Mouse (Mus musculus): ENCODE data around the gene Aurkaip1.
"Not testable (repeated sequence)": the region's sequence is repeated elsewhere in the genome, so short reads cannot be mapped to it uniquely, and the experiment has no call there.

The Aurkaip1 gene

DNA sequence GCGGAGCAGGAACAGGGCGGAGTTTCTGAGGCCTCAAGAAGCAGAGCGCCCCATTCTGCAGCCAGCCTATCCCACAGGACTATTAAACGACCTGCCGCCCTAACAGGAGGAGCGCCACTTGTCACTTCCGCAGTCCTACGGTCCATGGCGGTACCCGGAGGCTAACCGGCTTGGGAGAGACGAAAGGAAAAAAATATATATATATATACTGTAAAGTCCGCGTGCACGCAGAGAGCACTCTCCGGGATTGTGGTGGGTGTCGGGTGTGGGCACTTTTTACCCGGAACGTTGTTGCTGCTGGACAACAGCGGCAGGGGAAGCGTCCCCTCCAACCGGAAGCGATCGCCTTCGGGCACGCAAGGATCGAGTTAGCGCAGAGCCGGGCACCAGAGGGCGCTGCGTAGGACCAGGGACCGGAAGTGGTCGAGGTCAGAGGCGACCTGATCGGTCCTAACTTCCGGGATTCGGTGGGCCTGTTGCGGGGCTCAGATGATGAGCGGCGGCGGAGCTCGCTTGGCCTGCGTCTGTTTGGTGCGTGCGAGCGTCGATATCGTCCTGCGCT, at the start of gene Aurkaip1:
Aurkaip1 (plus strand) TSS at position 68 of the 562 bp plus-strand sequence.
- CTCF ChIA-PET: interaction anchor here (1.0 kb wide), 1 partner anchor 9 kb away, joined by 3 read pairs; no protein-coding TSS in a partner anchor

DNA sequence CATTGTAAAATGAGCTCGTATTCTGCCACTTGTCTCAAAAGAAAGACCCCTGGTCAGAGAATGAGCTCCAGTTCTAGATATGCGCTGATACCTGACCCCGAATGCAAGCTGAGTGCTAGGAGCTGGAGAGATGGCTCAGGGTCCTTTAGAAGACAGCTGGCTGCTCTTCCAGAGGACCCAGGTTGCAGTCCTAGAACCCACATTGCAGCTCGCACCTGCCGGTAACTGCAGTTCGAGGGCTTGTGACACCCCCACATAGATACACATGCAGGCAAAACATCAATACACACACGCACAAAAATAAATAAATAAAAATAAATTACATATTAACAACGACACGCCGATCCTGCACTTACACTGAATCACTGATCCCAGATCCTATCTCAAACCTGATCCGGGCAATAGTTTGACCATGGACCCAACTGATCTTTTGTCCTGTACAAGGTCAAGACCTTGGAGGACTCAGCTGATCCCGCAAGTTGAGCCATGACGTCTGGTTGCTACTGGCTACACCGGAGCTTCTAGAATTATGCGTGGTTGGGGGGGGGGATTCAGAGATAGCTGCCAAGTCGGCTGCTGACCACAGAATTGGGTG, 47.5 kb upstream of the Aurkaip1 start:
- CTCF ChIA-PET: interaction anchor here (0.6 to 0.7 kb wide), 2 partner anchors 9 to 113 kb away, joined by 3 to 4 read pairs; partner anchors contain the start of gene Vwa1

DNA sequence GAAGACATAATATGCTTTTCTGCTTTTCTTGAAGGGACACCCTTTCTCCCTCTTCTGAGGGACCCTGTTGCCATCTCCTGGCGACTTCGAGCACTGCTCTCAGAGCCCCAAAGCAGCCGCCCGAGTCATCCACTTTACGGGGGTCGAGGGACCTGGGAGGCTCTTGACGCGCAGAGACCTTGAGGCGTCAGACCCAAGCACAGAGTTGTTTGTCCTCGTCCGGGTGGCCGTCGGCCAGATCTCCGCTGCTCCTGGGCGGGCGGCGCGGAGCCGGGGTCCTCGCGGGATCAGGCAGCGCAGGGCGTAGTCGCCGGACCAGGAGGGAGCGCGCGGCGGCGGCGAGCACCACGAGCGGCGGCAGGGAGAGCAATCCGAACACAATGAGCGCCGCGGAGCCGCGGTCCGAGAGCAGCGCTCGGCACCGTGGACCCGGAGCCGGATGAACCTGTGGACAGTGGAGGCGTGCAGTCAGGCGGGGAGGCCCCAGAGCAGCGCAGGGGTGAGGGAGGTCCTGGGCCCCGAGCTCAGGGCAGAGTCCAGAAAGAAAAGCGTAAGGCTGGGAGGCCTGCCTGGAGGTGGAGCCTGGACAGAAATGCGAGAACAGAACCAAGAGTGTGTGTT, 46.9 kb upstream of the Aurkaip1 start:
- CTCF ChIA-PET: interaction anchor here (0.6 to 1.1 kb wide), 3 partner anchors 10 to 114 kb away, joined by 3 to 4 read pairs (median 3); partner anchors contain the start of gene Vwa1

DNA sequence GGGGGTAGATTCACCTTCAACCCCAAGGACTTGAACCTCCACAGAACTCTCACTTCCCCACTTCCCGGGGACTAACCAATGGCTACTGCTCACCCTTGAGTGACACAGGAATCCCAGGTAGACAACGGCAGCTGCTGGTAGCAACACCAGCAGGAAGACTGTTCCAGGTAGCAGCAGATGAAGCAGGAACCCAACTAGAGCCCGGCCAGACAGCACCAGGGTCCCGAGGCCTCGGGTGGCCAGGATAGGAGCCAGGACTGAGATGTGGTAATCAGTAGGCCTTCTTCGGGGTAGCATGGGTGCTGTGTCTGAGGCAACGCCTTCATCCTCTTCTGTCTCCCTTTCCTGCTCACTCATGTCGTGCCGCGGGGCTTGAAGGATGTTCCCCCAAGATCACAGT, 45.8 kb upstream of the Aurkaip1 start:
- CTCF ChIA-PET: interaction anchor here (0.6 to 1.1 kb wide), 2 partner anchors 62 to 140 kb away, joined by 3 to 9 read pairs; partner anchors contain the start of gene Gm10563

DNA sequence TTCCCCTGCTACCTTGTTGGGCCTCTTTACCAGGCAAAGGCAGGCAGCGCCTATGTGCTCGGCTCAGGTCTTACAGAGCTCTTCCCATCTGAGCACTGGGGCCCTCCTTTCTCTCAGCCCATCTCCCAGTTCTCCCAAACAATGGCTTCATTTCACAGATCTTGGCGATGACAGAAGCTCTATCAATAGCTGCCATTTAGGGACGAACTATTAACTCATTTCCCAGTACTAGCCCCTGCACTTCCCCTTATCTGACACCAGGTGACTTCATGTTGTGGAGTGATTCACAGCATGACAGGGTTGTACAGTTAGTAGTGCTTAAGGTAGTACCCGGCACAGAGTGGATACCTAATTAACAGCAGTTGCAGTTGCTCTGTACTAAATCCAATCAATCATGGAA, 45.3 kb upstream of the Aurkaip1 start, which contains the start of gene Tmem88b:
Tmem88b (minus strand) TSS at position 56 of the 400 bp plus-strand sequence.
- CTCF ChIA-PET: interaction anchor here (0.5 kb wide), 1 partner anchor 68 kb away, joined by 4 read pairs; no protein-coding TSS in a partner anchor

DNA sequence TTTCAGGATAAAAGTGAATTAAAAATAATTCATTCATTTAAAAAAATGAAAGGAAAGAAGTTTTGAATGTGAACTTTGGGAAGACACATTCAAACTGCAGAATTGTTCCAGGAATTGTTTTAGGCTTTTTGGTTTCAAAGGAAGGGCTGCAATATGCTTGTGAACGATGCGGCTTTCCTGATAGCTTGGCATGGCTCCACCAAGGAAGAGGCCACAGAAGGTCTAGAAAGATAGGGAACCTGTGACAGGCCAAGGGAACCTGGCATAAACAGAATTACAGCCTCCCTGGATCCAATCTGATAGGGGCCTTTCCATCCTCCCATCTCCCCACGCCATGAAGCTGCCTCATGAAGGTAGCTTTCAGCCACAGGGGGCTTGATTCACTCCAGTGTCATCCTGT, 42.8 kb upstream of the Aurkaip1 start:
- CTCF ChIA-PET: no interaction called here

DNA sequence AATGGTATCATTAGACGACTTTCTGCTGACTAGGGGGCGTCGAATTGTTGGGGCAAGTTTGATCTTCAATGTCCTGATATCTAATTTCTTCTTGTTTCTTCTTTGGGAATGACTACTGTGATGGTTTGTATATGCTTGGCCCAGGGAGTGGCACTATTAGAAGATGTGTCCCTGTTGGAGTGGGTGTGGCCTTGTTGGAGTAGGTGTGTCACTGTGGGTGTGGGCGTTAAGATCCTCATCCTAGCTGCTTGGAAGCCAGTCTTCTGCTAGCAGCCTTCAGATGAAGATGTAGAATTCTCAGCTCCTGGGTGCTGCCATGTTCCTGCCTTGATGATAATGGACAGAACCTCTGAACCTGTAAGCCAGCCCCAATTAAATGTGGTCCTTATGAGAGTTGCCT, 42.2 kb upstream of the Aurkaip1 start:
- CTCF ChIA-PET: not testable (repeated sequence)

DNA sequence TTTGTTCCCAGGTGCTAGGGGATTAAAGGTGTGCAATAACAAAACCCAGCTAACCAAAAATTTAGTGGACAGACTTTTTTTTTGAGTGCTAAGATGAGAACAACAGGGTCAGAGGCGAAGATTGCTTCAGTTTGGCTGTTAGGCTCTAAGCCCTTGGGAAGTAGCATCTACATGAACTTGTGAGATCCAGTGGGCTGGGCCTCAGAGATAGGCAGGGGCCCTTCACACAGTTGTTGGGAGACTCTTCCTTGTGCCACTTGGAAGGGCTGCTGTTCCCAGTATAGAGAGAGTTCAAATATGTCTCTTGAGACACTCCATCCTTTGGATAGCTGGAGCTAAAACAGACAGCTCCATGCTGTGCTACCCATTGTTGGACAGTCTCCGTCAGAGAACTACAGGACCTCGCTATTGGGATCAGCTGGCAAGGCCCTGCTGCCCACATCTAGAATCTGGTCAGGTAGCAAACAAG, 41.0 kb upstream of the Aurkaip1 start, which contains the start of gene Ankrd65:
Ankrd65 (plus strand) TSS at position 419 of the 469 bp plus-strand sequence.
- CTCF ChIA-PET: no interaction called here

DNA sequence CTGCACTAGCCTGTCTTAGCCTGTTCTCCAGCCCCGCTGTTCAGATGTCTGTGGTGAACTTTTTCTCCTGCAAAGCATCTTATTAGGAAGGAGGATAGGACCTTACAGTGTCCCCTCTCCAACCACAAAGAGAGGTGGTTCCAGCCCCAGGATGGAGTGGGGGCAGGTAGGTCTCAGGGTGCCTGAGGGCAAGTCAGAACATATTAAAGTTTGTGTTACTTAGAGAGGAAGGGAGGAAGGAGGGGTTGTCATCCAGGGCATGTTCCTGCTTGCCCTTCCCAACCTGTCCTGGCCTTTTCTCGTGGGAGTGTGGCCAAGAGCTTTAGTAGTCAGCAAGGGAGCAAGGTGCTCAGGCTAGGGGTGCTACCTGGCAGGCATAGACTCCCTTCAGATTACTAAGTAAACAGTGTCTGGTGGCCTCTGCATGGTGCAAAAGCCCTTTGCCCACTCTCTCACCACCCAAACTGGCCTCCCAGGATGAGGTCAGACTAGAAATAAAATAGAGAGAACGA, 40.4 kb upstream of the Aurkaip1 start:
- CTCF ChIA-PET: no interaction called here

DNA sequence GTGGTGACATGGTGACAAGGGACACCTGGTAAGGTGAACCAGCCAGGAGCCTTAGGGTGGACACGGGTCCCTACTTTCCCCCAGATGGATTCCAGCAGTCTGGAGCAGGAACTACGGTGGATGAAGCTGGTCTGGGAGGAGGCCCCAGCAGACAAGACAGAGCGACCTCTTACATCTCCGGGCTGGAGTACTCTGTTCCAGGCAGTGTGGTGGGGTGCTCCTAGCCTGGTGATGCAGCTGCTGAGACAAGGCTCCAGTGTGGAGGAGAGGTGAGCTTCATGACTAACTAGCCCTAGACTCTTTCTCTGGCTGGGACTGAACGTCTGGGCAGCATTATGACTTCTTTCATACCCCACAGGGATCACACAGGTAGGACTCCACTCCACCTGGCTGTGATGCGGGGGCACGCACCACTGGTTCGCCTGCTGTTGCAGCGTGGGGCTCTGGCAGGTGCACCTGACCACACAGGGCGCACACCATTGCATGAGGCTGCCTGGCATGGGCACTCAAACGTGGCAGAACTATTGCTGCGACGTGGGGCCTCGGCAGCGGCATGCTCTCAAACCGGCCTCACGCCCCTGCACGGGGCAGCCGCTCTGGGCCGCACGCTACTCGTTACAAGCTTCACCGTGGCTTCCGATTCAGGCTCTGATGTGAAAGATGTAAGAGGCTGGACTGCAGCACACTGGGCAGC, 39.7 kb upstream of the Aurkaip1 start:
- CTCF ChIA-PET: no interaction called here

DNA sequence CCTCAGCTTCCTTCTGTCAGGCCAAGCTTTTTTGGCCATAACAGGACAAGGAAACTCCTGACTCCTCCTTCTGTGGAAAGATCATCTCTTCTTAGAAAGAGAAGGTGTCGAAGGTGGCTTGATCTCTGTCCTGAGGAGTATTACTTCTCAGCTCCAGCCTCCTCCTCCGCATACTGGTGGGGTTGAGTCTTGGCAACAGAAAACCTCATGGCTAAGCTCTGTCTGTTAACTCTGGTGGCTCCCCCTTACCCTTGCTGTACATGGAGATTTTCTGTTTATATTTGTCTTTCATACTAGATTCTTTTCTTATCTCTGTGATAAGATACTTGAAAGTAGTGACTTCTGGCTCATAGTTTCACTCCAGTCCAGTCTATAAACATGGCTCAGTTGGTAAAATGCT, 37.3 kb upstream of the Aurkaip1 start:
- CTCF ChIA-PET: no interaction called here

DNA sequence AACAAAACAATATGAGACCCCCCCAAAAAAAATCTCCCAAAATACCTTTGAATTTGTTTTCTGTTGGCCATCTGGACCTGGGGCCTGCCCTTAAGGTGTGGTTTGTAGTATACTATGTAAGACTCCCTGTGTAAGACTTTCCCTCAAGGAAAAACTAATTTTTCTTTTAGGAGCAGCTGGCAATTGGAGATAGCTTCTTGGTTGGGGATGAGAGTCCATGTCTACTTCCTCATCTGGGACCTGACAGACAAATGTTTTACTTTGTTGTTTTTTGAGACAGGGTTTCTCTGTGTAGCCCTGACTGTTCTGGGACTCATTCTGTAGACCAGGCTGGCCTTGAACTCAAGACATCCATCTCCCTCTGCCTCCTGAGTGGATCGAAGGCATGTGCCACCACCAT, 29.0 kb upstream of the Aurkaip1 start:
- CTCF ChIA-PET: interaction anchor here (0.7 kb wide), 1 partner anchor 25 kb away, joined by 10 read pairs; no protein-coding TSS in a partner anchor

DNA sequence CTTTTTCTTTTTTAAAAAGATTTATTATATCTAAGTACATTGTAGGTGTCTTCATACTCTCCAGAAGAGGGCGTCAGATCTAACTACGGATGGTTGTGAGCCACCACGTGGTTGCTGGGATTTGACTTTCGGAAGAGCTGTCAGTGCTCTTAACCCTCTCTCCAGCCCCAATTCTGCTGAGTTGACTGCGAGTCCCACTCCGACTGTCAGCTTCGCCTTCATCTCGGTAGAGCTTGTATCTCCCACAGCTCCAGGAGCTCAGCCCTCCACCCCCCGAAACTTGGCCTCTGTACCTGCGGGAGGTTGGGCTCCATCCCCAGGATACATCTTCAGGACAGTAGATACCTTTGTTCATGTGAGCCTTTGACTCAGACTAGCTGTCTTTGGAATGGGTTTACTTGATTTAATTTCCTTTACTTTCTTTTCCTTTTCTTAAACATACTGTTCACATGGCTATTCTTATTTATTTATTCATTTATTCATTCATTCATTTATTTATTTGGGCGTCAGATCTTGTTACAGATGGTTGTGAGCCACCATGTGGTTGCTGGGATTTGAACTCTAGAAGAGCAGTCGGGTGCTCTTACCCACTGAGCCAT, 28.2 kb upstream of the Aurkaip1 start, which contains the start of gene Mrpl20:
Mrpl20 (plus strand) TSS at position 138 of the 599 bp plus-strand sequence.
- CTCF ChIA-PET: interaction anchor here (0.7 kb wide), 1 partner anchor 26 kb away, joined by 10 read pairs; no protein-coding TSS in a partner anchor

DNA sequence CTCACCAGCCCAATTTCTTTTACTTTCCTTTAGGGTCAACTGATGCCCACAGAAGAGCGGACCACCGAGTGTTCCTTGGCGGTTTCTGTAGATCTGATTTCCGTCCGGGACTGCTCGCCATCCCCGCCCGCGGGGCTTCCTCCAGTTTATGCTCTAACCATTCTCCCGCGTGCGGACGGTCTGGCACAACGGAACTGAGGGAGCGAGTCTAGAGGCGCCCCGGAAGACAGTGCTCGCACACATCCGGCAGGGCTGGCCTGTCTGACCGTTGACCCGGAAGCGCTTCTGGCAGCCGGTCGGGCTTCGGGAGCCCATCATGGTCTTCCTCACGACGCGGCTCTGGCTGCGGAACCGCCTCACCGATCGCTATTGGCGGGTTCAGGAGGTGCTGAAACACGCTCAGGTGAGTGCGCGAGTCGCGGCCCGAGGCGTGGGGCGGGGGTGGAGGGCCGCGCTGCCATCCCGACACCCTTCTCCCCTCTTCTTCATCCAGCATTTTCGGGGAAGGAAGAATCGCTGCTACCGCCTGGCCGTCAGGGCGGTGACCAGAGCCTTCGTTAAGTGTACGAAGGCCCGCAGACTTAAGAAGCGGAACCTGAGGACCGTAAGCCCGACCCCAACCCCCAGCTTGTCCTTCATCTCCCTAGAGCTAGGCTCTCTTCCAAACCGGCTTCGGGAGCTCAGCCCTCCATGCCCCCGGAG, 27.6 kb upstream of the Aurkaip1 start:
- CTCF ChIA-PET: no interaction called here

DNA sequence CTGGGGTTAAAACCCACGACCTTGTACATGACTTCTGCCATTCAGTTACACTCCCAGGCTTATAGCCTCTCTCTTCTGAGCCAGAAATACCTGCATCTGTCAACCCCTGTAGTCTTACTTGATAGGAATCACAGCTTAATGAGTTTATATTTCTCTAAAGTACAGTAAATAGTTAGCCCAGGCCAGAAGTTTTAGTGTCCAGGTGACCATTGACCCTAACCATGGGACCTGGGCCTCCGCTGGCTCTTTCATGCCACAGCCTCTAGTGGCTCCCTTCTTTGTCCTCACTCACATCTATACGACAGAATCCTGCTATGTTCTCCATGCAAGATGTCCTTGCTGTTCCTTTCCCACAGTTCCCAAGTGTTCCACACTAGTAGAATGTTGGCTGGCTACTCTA, 23.2 kb upstream of the Aurkaip1 start:
- CTCF ChIA-PET: no interaction called here

DNA sequence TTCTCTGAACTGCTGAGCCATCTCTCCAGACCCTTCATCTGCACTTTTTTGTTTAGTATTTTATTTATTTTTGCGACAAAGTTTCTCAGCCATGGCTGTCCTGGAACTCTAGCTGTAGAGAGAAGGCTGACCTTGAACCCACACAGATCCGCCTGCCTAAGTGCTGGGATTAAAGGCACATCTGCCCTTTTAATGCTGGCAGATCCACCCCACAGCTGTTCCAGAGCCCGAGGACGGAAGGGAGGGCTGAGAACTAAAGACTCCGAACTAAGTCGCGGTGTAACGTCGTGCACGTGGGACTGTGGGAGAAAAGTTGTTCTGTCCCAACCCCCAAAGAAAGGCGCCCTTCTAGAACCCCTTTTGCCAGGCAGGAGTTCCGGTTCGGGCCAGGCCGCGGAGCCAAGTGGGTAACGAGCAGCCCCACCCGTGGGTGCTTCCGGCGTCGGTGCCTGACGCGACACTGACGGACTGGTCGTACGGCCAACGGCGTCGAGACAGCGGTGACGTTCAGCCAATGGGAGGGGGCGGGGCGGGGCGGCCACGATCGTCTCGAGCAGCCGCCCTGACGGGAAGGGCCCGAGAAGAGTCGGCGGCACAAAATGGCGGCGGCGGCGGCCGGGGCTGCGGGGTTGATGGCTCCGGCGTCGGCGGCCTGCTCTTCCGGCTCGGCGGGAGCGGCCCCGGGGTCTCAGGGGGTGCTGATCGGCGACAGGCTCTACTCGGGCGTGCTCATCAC, 19.0 kb upstream of the Aurkaip1 start, which contains the start of gene Ccnl2:
Ccnl2 (plus strand) TSS at position 561 of the 736 bp plus-strand sequence.
- CTCF ChIA-PET: interaction anchor here (1.5 kb wide), 1 partner anchor 13 kb away, joined by 3 read pairs; no protein-coding TSS in a partner anchor

DNA sequence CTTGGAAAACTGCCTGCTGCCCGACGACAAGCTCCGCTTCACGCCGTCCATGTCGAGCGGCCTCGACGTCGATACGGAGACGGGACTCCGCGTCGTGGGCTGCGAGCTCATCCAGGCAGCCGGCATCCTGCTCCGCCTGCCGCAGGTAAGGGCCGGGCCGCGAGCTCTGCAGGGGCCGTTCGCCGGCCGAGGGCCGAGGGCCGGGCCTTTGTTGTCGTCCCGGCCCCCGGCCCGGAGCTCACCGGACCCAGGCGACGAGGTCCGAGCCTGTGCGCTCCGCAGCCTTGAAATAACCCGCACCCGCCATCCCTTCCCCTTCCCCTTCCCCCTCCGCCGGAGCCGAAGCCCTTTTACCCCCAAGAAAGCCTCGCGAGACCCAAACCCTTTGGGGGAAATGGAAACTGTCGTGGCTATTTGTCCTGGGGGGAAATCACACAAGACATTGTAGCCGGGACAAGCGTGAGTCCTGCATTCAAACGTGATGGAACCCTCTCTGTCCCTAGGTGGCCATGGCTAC, 18.3 kb upstream of the Aurkaip1 start:
- CTCF ChIA-PET: interaction anchor here (1.5 kb wide), 1 partner anchor 12 kb away, joined by 3 read pairs; no protein-coding TSS in a partner anchor

DNA sequence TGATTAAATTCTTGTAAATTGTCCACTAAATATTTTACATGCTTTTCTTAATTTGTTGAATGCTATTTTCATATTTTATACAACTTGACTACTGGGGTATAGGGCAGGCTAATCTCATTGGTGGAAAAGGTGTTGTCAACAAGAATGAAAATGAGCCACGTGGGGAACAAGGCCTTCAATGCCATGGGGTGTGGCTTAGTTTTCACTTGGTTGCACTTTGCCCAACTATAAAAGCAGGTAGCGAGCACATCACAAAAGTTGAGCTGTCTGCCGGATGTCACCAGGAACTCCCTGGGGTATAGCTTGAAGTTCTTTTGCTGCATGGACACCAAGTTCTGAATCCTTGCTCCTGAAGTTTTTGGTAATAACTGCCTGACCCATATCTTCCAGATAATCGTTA, 13.5 kb upstream of the Aurkaip1 start:
- CTCF ChIA-PET: no interaction called here

DNA sequence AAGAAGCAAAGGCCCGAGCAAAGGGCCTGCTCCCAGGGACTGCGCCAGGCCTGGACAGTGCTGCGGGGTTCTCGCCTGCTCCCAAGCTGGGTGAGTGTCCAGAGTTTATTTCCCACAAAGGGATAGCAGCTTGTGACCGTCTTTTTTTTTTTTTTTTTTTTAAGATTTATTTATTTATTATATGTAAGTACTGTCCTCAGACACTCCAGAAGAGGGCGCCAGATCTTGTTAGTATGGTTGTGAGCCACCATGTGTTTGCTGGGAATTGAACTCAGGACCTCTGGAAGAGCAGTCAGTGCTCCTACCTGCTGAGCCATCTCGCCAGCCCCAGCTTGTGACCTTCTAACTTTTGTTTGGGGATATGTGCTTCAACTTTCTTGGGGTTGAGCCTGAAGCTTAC, 10.0 kb upstream of the Aurkaip1 start:
- CTCF ChIA-PET: interaction anchor here (0.6 kb wide), 1 partner anchor 595 kb away, joined by 4 read pairs; no protein-coding TSS in a partner anchor

All from spleen, embryonic (tissue).